Comparison of ENCODE assay signal across 28 mouse cellular contexts in genomic region chr13:16859986-16860385, GRCm38 (mm10).
DNase-seq lines count a peak whose midpoint lies in the region; ATAC-seq and TF ChIP-seq lines count a peak whose summit lies in the region.
"Had no signal": no experiment of that assay in that cellular context is flagged by ENCODE, and none has a peak within 500 bp of the region (broad histone marks: within the 10 kb centered on the region; RNA-seq: fewer than 3 reads in every experiment).

No protein-coding gene starts in this region.

- 63% methylated on average over 2 of the region's 2 CpGs for WGBS in kidney, postnatal 0 days
- WGBS in lung, embryonic 16.5 days, result 29% methylated on average over 2 of the region's 2 CpGs

- TF ChIP-seq POLR2A in brain, embryonic 14.5 days (IDR thresholded peaks at IDR 0.05; ENCODE audit: borderline replicate concordance, extremely low read depth, insufficient read depth, insufficient read length, poor library complexity, severe bottlenecking), result no peak

- H3K27ac ChIP-seq in kidney, postnatal 0 days, result no peak overlapping the region
- H3K27ac ChIP-seq in lung, embryonic 16.5 days (ENCODE audit: low read length), result no peak overlapping the region
- H3K27ac ChIP-seq: embryonic facial prominence, embryonic 15.5 days; forebrain, embryonic 12.5 days; forebrain, embryonic 15.5 days; heart, embryonic 15.5 days; hindbrain, embryonic 10.5 days; hindbrain, embryonic 13.5 days had no signal

- no peak overlapping the region for H3K4me3 ChIP-seq in kidney, postnatal 0 days (replicated peaks; ENCODE audit: low read depth, low read length)
- H3K4me3 ChIP-seq in lung, embryonic 16.5 days (ENCODE audit: low read length), result no peak overlapping the region
- H3K4me3 ChIP-seq: embryonic facial prominence, embryonic 15.5 days; erythroblast, embryonic 14.5 days; forebrain, embryonic 12.5 days; forebrain, embryonic 15.5 days; heart, embryonic 12.5 days; heart, embryonic 15.5 days; hindbrain, embryonic 10.5 days; hindbrain, embryonic 13.5 days had no signal

- no peaks in the 10 kb centered on the region for H3K36me3 ChIP-seq in kidney, postnatal 0 days (ENCODE audit: insufficient read depth, low read length)
- no peaks in the 10 kb centered on the region for H3K36me3 ChIP-seq in lung, embryonic 16.5 days (ENCODE audit: control insufficient read depth, insufficient read depth, low read length)
- H3K36me3 ChIP-seq: embryonic facial prominence, embryonic 15.5 days; forebrain, embryonic 12.5 days; forebrain, embryonic 15.5 days; heart, embryonic 12.5 days; heart, embryonic 15.5 days; hindbrain, embryonic 10.5 days; hindbrain, embryonic 13.5 days had no signal

- no peaks in the 10 kb centered on the region for H3K9me3 ChIP-seq in kidney, postnatal 0 days (replicated peaks; ENCODE audit: low read length)
- H3K9me3 ChIP-seq in lung, embryonic 16.5 days (ENCODE audit: control insufficient read depth, low read length), result no peaks in the 10 kb centered on the region
- H3K9me3 ChIP-seq: embryonic facial prominence, embryonic 15.5 days; forebrain, embryonic 12.5 days; forebrain, embryonic 15.5 days; heart, embryonic 12.5 days; heart, embryonic 15.5 days; hindbrain, embryonic 10.5 days; hindbrain, embryonic 13.5 days had no signal

- no peak overlapping the region for H3K9ac ChIP-seq in kidney, postnatal 0 days (ENCODE audit: low read depth, low read length)
- no peak overlapping the region for H3K9ac ChIP-seq in lung, embryonic 16.5 days (ENCODE audit: low read length)
- H3K9ac ChIP-seq: embryonic facial prominence, embryonic 15.5 days; forebrain, embryonic 12.5 days; forebrain, embryonic 15.5 days; heart, embryonic 12.5 days; heart, embryonic 15.5 days; hindbrain, embryonic 13.5 days had no signal

- H3K27me3 ChIP-seq in kidney, postnatal 0 days (ENCODE audit: insufficient read depth, low read length), result no peaks in the 10 kb centered on the region
- H3K27me3 ChIP-seq in lung, embryonic 16.5 days (ENCODE audit: control insufficient read depth, insufficient read depth, low read depth, low read length), result no peaks in the 10 kb centered on the region
- H3K27me3 ChIP-seq: embryonic facial prominence, embryonic 15.5 days; forebrain, embryonic 12.5 days; forebrain, embryonic 15.5 days; heart, embryonic 12.5 days; heart, embryonic 15.5 days; hindbrain, embryonic 13.5 days had no signal

- H3K4me2 ChIP-seq in kidney, postnatal 0 days (ENCODE audit: low read length), result no peak overlapping the region
- H3K4me2 ChIP-seq in lung, embryonic 16.5 days (ENCODE audit: low read depth, low read length), result no peak overlapping the region
- H3K4me2 ChIP-seq: embryonic facial prominence, embryonic 15.5 days; forebrain, embryonic 12.5 days; forebrain, embryonic 15.5 days; heart, embryonic 12.5 days; heart, embryonic 15.5 days; hindbrain, embryonic 13.5 days had no signal

- ATAC-seq in kidney, postnatal 0 days (replicated peaks; ENCODE audit: low FRiP score, low read depth), result no peak
- peak; percentile 45; the same call in 1 of the 2 replicates for ATAC-seq in lung, embryonic 16.5 days (ENCODE audit: low read depth)
- ATAC-seq: activated CD4-positive, CD25-positive, alpha-beta regulatory T cell, adult 4 months; CD4-positive, CD25-positive, alpha-beta regulatory T cell, adult 4 months; forebrain, embryonic 15.5 days; hindbrain, embryonic 16.5 days had no signal

- no peak for TF ChIP-seq CTCF in kidney, postnatal 0 days (IDR thresholded peaks at IDR 0.05; ENCODE audit: low read depth)
- no peak for TF ChIP-seq CTCF in brain, embryonic 14.5 days (IDR thresholded peaks at IDR 0.05; ENCODE audit: borderline replicate concordance, extremely low read depth, insufficient read depth, insufficient read length)

- H3K4me1 ChIP-seq in kidney, postnatal 0 days (replicated peaks; ENCODE audit: insufficient read depth, low read length), result no peaks in the 10 kb centered on the region
- H3K4me1 ChIP-seq in lung, embryonic 16.5 days (replicated peaks; ENCODE audit: control insufficient read depth, insufficient read depth, low read length), result no peaks in the 10 kb centered on the region
- H3K4me1 ChIP-seq: embryonic facial prominence, embryonic 15.5 days; forebrain, embryonic 12.5 days; forebrain, embryonic 15.5 days; heart, embryonic 12.5 days; heart, embryonic 15.5 days; hindbrain, embryonic 10.5 days; hindbrain, embryonic 13.5 days had no signal

- DNase-seq in kidney, postnatal 0 days (ENCODE audit: low spot score), result peak; percentile 44
- DNase-seq in kidney, postnatal 14 days, result no peak
- DNase-seq in lung, postnatal 14 days, result no peak
- DNase-seq in brain, embryonic 14.5 days (ENCODE audit: low read depth), result peak; percentile 2
- peak; percentile 59 for DNase-seq in retina, postnatal 1 day
- no peak for DNase-seq in right cerebral cortex, postnatal 25 days
- DNase-seq: adrenal gland, adult 8-10 months; adrenal gland, postnatal 25 days; cerebellum, adult 18-20 months; cerebellum, adult 9-10 months; cerebellum, postnatal 14 days; embryo, embryonic 11 days; gastrocnemius, postnatal 25 days; heart, adult 18-20 months; heart, postnatal 10 days; heart, postnatal 36 days had no signal

Comparison
In these comparisons a context has a peak if more than half of its experiments do, and no peak if none do; other contexts are left out.
1. DNase-seq: peak in kidney, postnatal 0 days (single experiment), brain, embryonic 14.5 days (single experiment) and retina, postnatal 1 day (single experiment); none in kidney, postnatal 14 days (single experiment), lung, postnatal 14 days (single experiment) and right cerebral cortex, postnatal 25 days (single experiment).